Mouse (Mus musculus): ENCODE results near the gene Icam4.
A peak's percentile ranks its signal among the peaks of the same experiment; 100 is the strongest.
"Not testable (repeated sequence)": the region's sequence is repeated elsewhere in the genome, so short reads cannot be mapped to it uniquely, and the experiment has no call there.

The Icam4 gene

GRCm38 (mm10) chr9:21029291-21030054 lies at the start of gene Icam4:
Icam4 (plus strand) TSS chr9:21029373.
- peak; percentile 91 for DNase-seq

- DNase-seq = no peak
These were observed 49.4 kb upstream of the Icam4 start for GRCm38 (mm10) chr9:20979769-20980168.

- no peak for DNase-seq
These were observed 47.0 kb upstream of the Icam4 start for GRCm38 (mm10) chr9:20982171-20982570.

- DNase-seq = peak; percentile 44
These were observed 46.0 kb upstream of the Icam4 start for GRCm38 (mm10) chr9:20983169-20983568.

GRCm38 (mm10) chr9:20986952-20987686 lies 42.1 kb upstream of the Icam4 start:
- peak; percentile 83 for DNase-seq

- no peak for DNase-seq
These were observed 41.2 kb upstream of the Icam4 start for GRCm38 (mm10) chr9:20987953-20988352.

GRCm38 (mm10) chr9:20990861-20991260 lies 38.3 kb upstream of the Icam4 start:
- peak; percentile 84 for DNase-seq

- no peak for DNase-seq
These were observed 37.6 kb upstream of the Icam4 start for GRCm38 (mm10) chr9:20991587-20991986.

- DNase-seq = peak; percentile 37
These were observed 35.8 kb upstream of the Icam4 start for GRCm38 (mm10) chr9:20993165-20993898.

GRCm38 (mm10) chr9:20995069-20995468 lies 34.1 kb upstream of the Icam4 start:
- DNase-seq = peak; percentile 43

GRCm38 (mm10) chr9:20997065-20997464 lies 32.1 kb upstream of the Icam4 start:
- no peak for DNase-seq

GRCm38 (mm10) chr9:20998337-20998736 lies 30.8 kb upstream of the Icam4 start:
- DNase-seq = not testable (repeated sequence)

- DNase-seq = peak; percentile 66
These were observed 28.4 kb upstream of the Icam4 start for GRCm38 (mm10) chr9:21000811-21001210.

- no peak for DNase-seq
These were observed 27.4 kb upstream of the Icam4 start for GRCm38 (mm10) chr9:21001651-21002200.

- DNase-seq = no peak
These were observed 26.9 kb upstream of the Icam4 start for GRCm38 (mm10) chr9:21002270-21002626.

GRCm38 (mm10) chr9:21002627-21003551 lies 26.3 kb upstream of the Icam4 start, which contains the start of gene Mrpl4:
Mrpl4 (plus strand) TSS chr9:21002738.
- DNase-seq = peak; percentile 94

- no peak for DNase-seq
These were observed 21.7 kb upstream of the Icam4 start for GRCm38 (mm10) chr9:21007313-21007952.

GRCm38 (mm10) chr9:21008007-21008406 lies 21.2 kb upstream of the Icam4 start:
- DNase-seq = no peak

- no peak for DNase-seq
These were observed 18.8 kb upstream of the Icam4 start for GRCm38 (mm10) chr9:21010362-21010761.

- not testable (repeated sequence) for DNase-seq
These were observed 18.1 kb upstream of the Icam4 start for GRCm38 (mm10) chr9:21010939-21011541.

GRCm38 (mm10) chr9:21011846-21012312 lies 17.3 kb upstream of the Icam4 start:
- DNase-seq = peak; percentile 55
